Mouse (Mus musculus) hindbrain, embryonic 12.5 days (tissue): Measurements from ENCODE around the gene Cox15. TPM values are rescaled to one million over a fixed set of nuclear protein-coding genes. Genes with fewer than 3 reads are reported as not detected.

Experiments
- ATAC-seq: fragments of 200-750 bp; cut with Nextera tagmentation; 2 replicates; pipeline ENCODE4 v1.8.0; 2017; ENCODE audit warnings: moderate TSS enrichment; ENCODE audit not compliant: low FRiP score
- H3K27ac ChIP-seq: fragments of 300-500 bp; sonication (generic); 2 replicates; pipeline ENCODE4 v1.5.1; 2016; ENCODE audit warnings: mild to moderate bottlenecking
- H3K27me3 ChIP-seq: fragments of 300-500 bp; sonication (generic); 2 replicates; pipeline ENCODE4 v1.6.1; 2016; ENCODE audit warnings: mild to moderate bottlenecking
- H3K36me3 ChIP-seq: fragments of 300-500 bp; sonication (generic); 2 replicates; pipeline ENCODE4 v1.6.1; 2016; ENCODE audit warnings: mild to moderate bottlenecking
- H3K4me1 ChIP-seq: fragments of 300-500 bp; sonication (generic); 2 replicates; pipeline ENCODE4 v1.6.1; 2016
- H3K4me2 ChIP-seq: fragments of 300-500 bp; sonication (generic); replicated peaks from 2 replicates; pipeline ENCODE4 v1.6.1; 2016; ENCODE audit warnings: mild to moderate bottlenecking
- H3K4me3 ChIP-seq: fragments of 300-500 bp; sonication (generic); 2 replicates; pipeline ENCODE4 v1.5.1; 2016; ENCODE audit warnings: mild to moderate bottlenecking
- H3K9ac ChIP-seq: fragments of 300-500 bp; sonication (generic); 2 replicates; pipeline ENCODE4 v1.6.1; 2016; ENCODE audit warnings: mild to moderate bottlenecking, moderate library complexity
- H3K9me3 ChIP-seq: fragments of 300-500 bp; sonication (generic); replicated peaks from 2 replicates; pipeline ENCODE4 v1.6.1; 2016; ENCODE audit warnings: mild to moderate bottlenecking
- WGBS: fragments of 180-500 bp; shearing (Covaris S2); methylation state at CpG from one replicate; pipeline ENCODE4 v1.1.7; 2016; 5-methylcytosine and 5-hydroxymethylcytosine counted together
- polyA plus RNA-seq: library from polyadenylated mRNA; unstranded; fragments of >200 nt; fragmentation: Nextera tagmentation; extraction: Ambion mirVana; gene quantifications from 2 replicates; pipeline ENCODE4 v1.2.1, GENCODE M21; 2016

Cox15 gene
- polyA plus RNA-seq, 1 experiment from 2014 or later = 13.7 TPM

GRCm38 (mm10) chr19:43776561-43776960 lies 23.8 kb upstream of the Cox15 start:
- Histone ChIP-seq H3K4me2 (no peak overlapping the region), H3K36me3 (no peaks in the 10 kb centered on the region), H3K4me1 (no peaks in the 10 kb centered on the region), H3K9me3 (no peaks in the 10 kb centered on the region), H3K27ac (no peak overlapping the region), H3K27me3 (no peaks in the 10 kb centered on the region), H3K4me3 (no peak overlapping the region), H3K9ac (no peak overlapping the region)
- ATAC-seq = no peak
- 85% methylated on average over 4 of the region's 4 CpGs for WGBS

DNA sequence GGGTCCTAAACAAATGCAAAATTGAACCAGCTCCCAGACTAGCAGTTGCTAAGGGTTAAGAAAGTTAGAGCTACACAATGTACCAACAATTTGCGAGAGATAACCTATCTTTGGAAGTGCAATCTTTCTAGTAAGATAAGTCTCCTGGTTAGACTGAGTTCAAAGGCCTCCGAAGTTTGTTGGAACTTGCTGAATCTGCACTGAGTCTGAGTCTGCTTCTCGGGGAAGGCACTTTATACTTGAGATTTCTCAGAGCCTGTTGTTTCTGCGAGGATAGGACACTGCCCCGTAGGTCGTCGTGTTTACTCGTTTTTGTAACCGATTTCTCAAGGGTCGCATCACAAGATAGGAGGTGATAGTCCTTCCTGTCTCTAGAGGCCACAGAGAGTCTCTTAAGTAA lies 22.6 kb upstream of the Cox15 start:
- ATAC-seq = no peak
- H3K36me3 ChIP-seq = no peaks in the 10 kb centered on the region
- no peak overlapping the region for H3K9ac ChIP-seq
- H3K27me3 ChIP-seq = no peaks in the 10 kb centered on the region
- no peaks in the 10 kb centered on the region for H3K4me1 ChIP-seq
- 74% methylated on average over 10 of the region's 10 CpGs for WGBS
- H3K9me3 ChIP-seq = no peaks in the 10 kb centered on the region
- H3K4me3 ChIP-seq = no peak overlapping the region
- no peak overlapping the region for H3K27ac ChIP-seq
- H3K4me2 ChIP-seq = no peak overlapping the region

- WGBS = 56% methylated on average over 6 of the region's 6 CpGs
- no peak for ATAC-seq
- H3K9ac ChIP-seq = no peak overlapping the region
Observed at GRCm38 (mm10) chr19:43772311-43772710, 19.5 kb upstream of the Cox15 start.

DNA sequence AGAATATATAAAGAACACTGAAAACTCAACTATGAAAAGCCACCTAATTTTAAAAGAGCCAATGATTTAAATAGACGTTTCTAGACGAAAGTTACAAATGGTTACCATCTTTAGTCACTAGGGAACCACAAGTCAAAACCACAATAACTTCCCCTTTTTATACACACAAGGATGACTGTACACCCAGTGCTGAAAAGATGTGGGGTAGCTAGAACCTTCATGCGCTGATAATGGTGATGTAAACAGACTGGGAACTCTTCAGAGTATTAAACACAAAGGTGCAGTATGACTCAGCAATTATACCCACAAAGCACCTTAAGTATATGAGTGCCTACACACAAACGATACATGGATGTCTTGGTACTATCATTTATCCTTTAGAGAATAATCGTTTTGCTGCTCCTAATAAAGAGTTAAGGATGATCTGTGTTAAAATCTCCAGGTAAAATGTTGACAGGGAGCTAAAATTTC lies 18.7 kb upstream of the Cox15 start:
- Histone ChIP-seq H3K9me3 (no peaks in the 10 kb centered on the region), H3K9ac (no peak overlapping the region), H3K4me2 (no peak overlapping the region), H3K4me1 (no peaks in the 10 kb centered on the region), H3K4me3 (no peak overlapping the region), H3K36me3 (no peaks in the 10 kb centered on the region), H3K27me3 (no peaks in the 10 kb centered on the region), H3K27ac (no peak overlapping the region)
- no peak for ATAC-seq
- WGBS = 91% methylated on average over 5 of the region's 5 CpGs

More at GRCm38 (mm10) chr19:43772311-43772710, 19.5 kb upstream of the Cox15 start:
- H3K9me3 ChIP-seq = no peaks in the 10 kb centered on the region
- H3K4me1 ChIP-seq = no peaks in the 10 kb centered on the region
- H3K27me3 ChIP-seq = no peaks in the 10 kb centered on the region
- no peak overlapping the region for H3K27ac ChIP-seq
- H3K4me2 ChIP-seq = no peak overlapping the region
- no peaks in the 10 kb centered on the region for H3K36me3 ChIP-seq
- no peak overlapping the region for H3K4me3 ChIP-seq

- Histone ChIP-seq H3K9ac (no peak overlapping the region), H3K27ac (no peak overlapping the region), H3K4me1 (no peaks in the 10 kb centered on the region), H3K4me3 (no peak overlapping the region), H3K9me3 (no peaks in the 10 kb centered on the region), H3K27me3 (no peaks in the 10 kb centered on the region), H3K36me3 (no peaks in the 10 kb centered on the region), H3K4me2 (no peak overlapping the region)
- no peak for ATAC-seq
- whole genome bisulfite sequencing = 91% methylated on average over 4 of the region's 4 CpGs
Observed at GRCm38 (mm10) chr19:43770584-43770983, 17.8 kb upstream of the Cox15 start.

GRCm38 (mm10) chr19:43769366-43769960 lies 16.7 kb upstream of the Cox15 start:
- WGBS = 90% methylated on average over 5 of the region's 5 CpGs
- H3K9me3 ChIP-seq = no peaks in the 10 kb centered on the region
- no peak overlapping the region for H3K4me2 ChIP-seq
- no peak overlapping the region for H3K27ac ChIP-seq
- H3K9ac ChIP-seq = no peak overlapping the region
- H3K27me3 ChIP-seq = no peaks in the 10 kb centered on the region
- no peaks in the 10 kb centered on the region for H3K4me1 ChIP-seq
- no peaks in the 10 kb centered on the region for H3K36me3 ChIP-seq
- no peak overlapping the region for H3K4me3 ChIP-seq
- ATAC-seq = no peak

GRCm38 (mm10) chr19:43767549-43768322 lies 14.9 kb upstream of the Cox15 start:
- 55% methylated on average over 9 of the region's 9 CpGs for WGBS
- no peaks in the 10 kb centered on the region for H3K36me3 ChIP-seq

GRCm38 (mm10) chr19:43766451-43766850 lies 13.7 kb upstream of the Cox15 start:
- Histone ChIP-seq H3K27me3 (no peaks in the 10 kb centered on the region), H3K9me3 (no peaks in the 10 kb centered on the region)

More at GRCm38 (mm10) chr19:43767549-43768322, 14.9 kb upstream of the Cox15 start:
- no peaks in the 10 kb centered on the region for H3K4me1 ChIP-seq
- no peak overlapping the region for H3K4me3 ChIP-seq
- no peak overlapping the region for H3K4me2 ChIP-seq
- H3K9ac ChIP-seq = no peak overlapping the region
- no peaks in the 10 kb centered on the region for H3K27me3 ChIP-seq
- no peaks in the 10 kb centered on the region for H3K9me3 ChIP-seq
- no peak overlapping the region for H3K27ac ChIP-seq
- ATAC-seq = no peak

DNA sequence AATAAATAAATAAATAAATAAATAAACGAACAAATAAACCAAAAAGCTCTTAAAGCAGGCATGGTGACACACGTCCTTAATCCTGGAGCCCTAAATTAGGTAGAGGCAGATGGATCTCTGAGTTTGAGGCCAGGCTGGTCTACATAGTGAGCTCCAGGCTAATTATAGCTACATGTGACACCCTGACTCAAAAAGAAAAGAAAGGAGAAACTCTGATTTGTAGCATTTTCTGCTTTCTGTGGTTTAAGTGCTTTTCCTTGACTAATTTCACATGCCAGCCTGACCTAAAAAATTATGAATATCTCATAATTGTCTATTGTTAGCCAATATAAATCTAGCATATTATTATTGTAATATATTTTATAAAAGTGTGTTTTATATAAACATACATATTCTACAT lies 9.6 kb upstream of the Cox15 start:
- H3K27me3 ChIP-seq = no peaks in the 10 kb centered on the region
- H3K9ac ChIP-seq = no peak overlapping the region
- no peaks in the 10 kb centered on the region for H3K9me3 ChIP-seq
- no peak overlapping the region for H3K4me2 ChIP-seq
- H3K27ac ChIP-seq = no peak overlapping the region
- WGBS = 84% methylated on average over 2 of the region's 2 CpGs
- no peaks in the 10 kb centered on the region for H3K36me3 ChIP-seq
- no peaks in the 10 kb centered on the region for H3K4me1 ChIP-seq
- H3K4me3 ChIP-seq = no peak overlapping the region
- ATAC-seq = no peak

More at GRCm38 (mm10) chr19:43766451-43766850, 13.7 kb upstream of the Cox15 start:
- Histone ChIP-seq H3K36me3 (no peaks in the 10 kb centered on the region), H3K27ac (no peak overlapping the region), H3K4me2 (no peak overlapping the region), H3K4me3 (no peak overlapping the region), H3K9ac (no peak overlapping the region), H3K4me1 (no peaks in the 10 kb centered on the region)
- 87% methylated on average over 5 of the region's 5 CpGs for WGBS
- ATAC-seq = no peak

- no peak overlapping the region for H3K9ac ChIP-seq
Observed at GRCm38 (mm10) chr19:43761543-43762256, 8.9 kb upstream of the Cox15 start.

GRCm38 (mm10) chr19:43760504-43760903 lies 7.7 kb upstream of the Cox15 start:
- ATAC-seq = no peak
- Histone ChIP-seq H3K4me1 (no peaks in the 10 kb centered on the region), H3K4me3 (no peak overlapping the region), H3K27ac (no peak overlapping the region), H3K4me2 (no peak overlapping the region), H3K27me3 (no peaks in the 10 kb centered on the region), H3K9ac (no peak overlapping the region), H3K36me3 (no peaks in the 10 kb centered on the region), H3K9me3 (no peaks in the 10 kb centered on the region)
- 27% methylated on average over 6 of the region's 6 CpGs for WGBS

More at GRCm38 (mm10) chr19:43761543-43762256, 8.9 kb upstream of the Cox15 start:
- Histone ChIP-seq H3K4me1 (no peaks in the 10 kb centered on the region), H3K27me3 (no peaks in the 10 kb centered on the region), H3K27ac (no peak overlapping the region), H3K36me3 (no peaks in the 10 kb centered on the region), H3K9me3 (no peaks in the 10 kb centered on the region), H3K4me3 (no peak overlapping the region), H3K4me2 (no peak overlapping the region)
- ATAC-seq = no peak

GRCm38 (mm10) chr19:43754872-43755271 lies 2.1 kb upstream of the Cox15 start:
- H3K36me3 ChIP-seq = no peaks in the 10 kb centered on the region
- H3K4me1 ChIP-seq = peaks cover 4% of the 10 kb centered on the region
- H3K4me2 ChIP-seq = no peak overlapping the region
- ATAC-seq = no peak
- H3K27me3 ChIP-seq = no peaks in the 10 kb centered on the region
- no peak overlapping the region for H3K4me3 ChIP-seq
- H3K9ac ChIP-seq = no peak overlapping the region
- no peaks in the 10 kb centered on the region for H3K9me3 ChIP-seq
- H3K27ac ChIP-seq = no peak overlapping the region
- WGBS = 70% methylated on average over 2 of the region's 2 CpGs
